Mouse (Mus musculus): ENCODE results near the gene Spock2.

- TF ChIP-seq GATA1 (IDR thresholded peaks at IDR 0.05; ENCODE audit: borderline replicate concordance, low read length) (no peak), FLI1 (IDR thresholded peaks at IDR 0.05; ENCODE audit: low read length) (no peak)
These were observed 12.4 kb downstream of the Spock2 start for GRCm38 (mm10) chr10:60118464-60118863.

Measured in megakaryocyte, embryonic 14.5 days (primary cell).